In genomic region chr13:30952044-30952443, GRCm38 (mm10) we compare ENCODE assay signal across 46 mouse cellular contexts. TPM values are rescaled to one million over a fixed set of nuclear protein-coding genes. Genes with fewer than 3 reads are reported as not detected.
"Had no signal": no experiment of that assay in that cellular context is flagged by ENCODE, and none has a peak within 500 bp of the region (broad histone marks: within the 10 kb centered on the region; RNA-seq: fewer than 3 reads in every experiment).

No protein-coding gene starts in this region.

- DNase-seq: heart, adult 2 months; heart, postnatal 10 days; heart, postnatal 14 days; heart, postnatal 36 days; heart, postnatal 4 days; kidney, adult 11 months; kidney, adult 18-20 months; kidney, adult 2 months; kidney, adult 8-10 months; kidney, adult 9 months; kidney, postnatal 10 days; kidney, postnatal 14 days; kidney, postnatal 25 days; kidney, postnatal 36 days; layer of hippocampus, adult 9-11 months; layer of hippocampus, postnatal 36 days had no signal

- H3K36me3 ChIP-seq: heart, embryonic 12.5 days; heart, embryonic 15.5 days; hindbrain, embryonic 12.5 days; hindbrain, embryonic 15.5 days; intestine, embryonic 15.5 days; kidney, embryonic 15.5 days had no signal

- H3K9ac ChIP-seq: heart, embryonic 12.5 days; heart, embryonic 13.5 days; heart, embryonic 15.5 days; hindbrain, embryonic 12.5 days; hindbrain, embryonic 13.5 days; hindbrain, embryonic 14.5 days; hindbrain, embryonic 15.5 days; intestine, embryonic 15.5 days; kidney, embryonic 15.5 days had no signal

- ATAC-seq: hindbrain, embryonic 16.5 days; hindbrain, postnatal 0 days; inflammation-experienced regulatory T-cells, adult 6 months; intestine, embryonic 15.5 days; intestine, embryonic 16.5 days; intestine, postnatal 0 days had no signal

- H3K27me3 ChIP-seq: heart, embryonic 12.5 days; heart, embryonic 13.5 days; heart, embryonic 15.5 days; hindbrain, embryonic 12.5 days; hindbrain, embryonic 13.5 days; hindbrain, embryonic 15.5 days; intestine, embryonic 15.5 days; kidney, embryonic 15.5 days had no signal

- H3K9me3 ChIP-seq: heart, embryonic 10.5 days; heart, embryonic 12.5 days; heart, embryonic 13.5 days; heart, embryonic 15.5 days; hindbrain, embryonic 10.5 days; hindbrain, embryonic 12.5 days; hindbrain, embryonic 13.5 days; hindbrain, embryonic 15.5 days; intestine, embryonic 15.5 days; kidney, embryonic 15.5 days had no signal

- H3K4me2 ChIP-seq: heart, embryonic 11.5 days; heart, embryonic 12.5 days; heart, embryonic 13.5 days; heart, embryonic 15.5 days; hindbrain, embryonic 12.5 days; hindbrain, embryonic 13.5 days; hindbrain, embryonic 14.5 days; hindbrain, embryonic 15.5 days; intestine, embryonic 15.5 days; kidney, embryonic 15.5 days had no signal

- H3K27ac ChIP-seq: heart, adult 2 months; heart, embryonic 10.5 days; heart, embryonic 13.5 days; heart, embryonic 15.5 days; hindbrain, embryonic 10.5 days; hindbrain, embryonic 12.5 days; hindbrain, embryonic 13.5 days; hindbrain, embryonic 14.5 days; hindbrain, embryonic 15.5 days; hindbrain, postnatal 0 days; intestine, embryonic 15.5 days; kidney, embryonic 15.5 days; kidney, postnatal 0 days; layer of hippocampus, adult 2 months had no signal

- H3K4me3 ChIP-seq: heart, adult 2 months; heart, embryonic 10.5 days; heart, embryonic 12.5 days; heart, embryonic 13.5 days; heart, embryonic 15.5 days; hindbrain, embryonic 10.5 days; hindbrain, embryonic 12.5 days; hindbrain, embryonic 13.5 days; hindbrain, embryonic 15.5 days; intestine, embryonic 15.5 days; kidney, embryonic 15.5 days; layer of hippocampus, adult 2 months had no signal

- H3K4me1 ChIP-seq: hindbrain, embryonic 10.5 days; hindbrain, embryonic 12.5 days; hindbrain, embryonic 13.5 days; hindbrain, embryonic 15.5 days; kidney, embryonic 15.5 days had no signal

RNA-seq across cellular contexts. Expression of gene Hus1b, which starts 4.5 kb away (rescaled TPM):
- total RNA-seq: heart, postnatal 25 days had no signal
- polyA plus RNA-seq: heart, adult 2 months; heart, embryonic 11.5 days; heart, embryonic 12.5 days; heart, embryonic 13.5 days; heart, embryonic 14.5 days; heart, embryonic 15.5 days; heart, embryonic 16.5 days; heart, postnatal 0 days; hindbrain, embryonic 10.5 days; hindbrain, embryonic 11.5 days; hindbrain, embryonic 12.5 days; hindbrain, embryonic 13.5 days; hindbrain, embryonic 14.5 days; hindbrain, embryonic 15.5 days; hindbrain, embryonic 16.5 days; hindbrain, postnatal 0 days; intestine, embryonic 15.5 days; intestine, embryonic 16.5 days; intestine, postnatal 0 days; kidney, adult 2 months; kidney, embryonic 15.5 days; kidney, embryonic 16.5 days had no signal

RNA-seq across cellular contexts. Expression of gene Gm5447, which starts 22.0 kb away (rescaled TPM):
- total RNA-seq: heart, adult 2 months; heart, postnatal 10 days; heart, postnatal 14 days; heart, postnatal 25 days; heart, postnatal 36 days; heart, postnatal 4 days; hematopoietic stem cell, adult 5-6 weeks; hindbrain, postnatal 0 days; layer of hippocampus, adult 18-20 months; layer of hippocampus, postnatal 10 days; layer of hippocampus, postnatal 36 days had no signal
- polyA plus RNA-seq: heart, adult 2 months; heart, embryonic 11.5 days; heart, embryonic 12.5 days; heart, embryonic 13.5 days; heart, embryonic 14.5 days; heart, postnatal 0 days; hindbrain, embryonic 10.5 days; hindbrain, embryonic 11.5 days; hindbrain, embryonic 14.5 days; hindbrain, postnatal 0 days; inflammation-experienced regulatory T-cells, adult 6 months; intestine, embryonic 14.5 days; intestine, postnatal 0 days; kidney, embryonic 15.5 days; kidney, embryonic 16.5 days; large intestine, adult 2 months had no signal
